Mouse (Mus musculus) gastrocnemius, adult 2 months (tissue): ENCODE measurements around the gene Reg4. TPM values are rescaled to one million over a fixed set of nuclear protein-coding genes. Genes with fewer than 3 reads are reported as not detected.

Experiments used
- DNase-seq: peaks from one replicate; pipeline ENCODE4 v3.0.0; 2022
- H3K27ac ChIP-seq: fragments of 200-600 bp; 2 replicates; pipeline ENCODE4 v1.8.1; 2022; ENCODE audit warnings: mild to moderate bottlenecking
- H3K4me3 ChIP-seq: fragments of 200-600 bp; 2 replicates; pipeline ENCODE4 v1.8.1; 2022; ENCODE audit warnings: mild to moderate bottlenecking, moderate library complexity
- CTCF ChIP-seq: fragments of 200-600 bp; IDR thresholded peaks from 2 replicates; pipeline ENCODE4 v1.8.1; 2022; ENCODE audit warnings: antibody characterized with exemption, mild to moderate bottlenecking, moderate library complexity
- intact Hi-C: fragments of 180-260 bp; cut with DNase I; formaldehyde crosslinking; loops from one replicate; pipeline ENCODE4 v1.15.1; 2025
- long read RNA-seq, 2 experiments: library from polyadenylated mRNA; stranded (forward); transcript quantifications; one replicate each; pipeline ENCODE4 v2.0.0; 2021
- total RNA-seq, 2 experiments: library from RNA; stranded (reverse); gene quantifications; 2 replicates each; pipeline ENCODE4 v1.2.3; 2021

Reg4 gene
- total RNA-seq = not detected
- long read RNA-seq, experiment 1 = 0 reads
- long read RNA-seq, experiment 2 = 0 reads

GRCm38 (mm10) chr3:98221856-98222255, at the start of gene Reg4:
TSS of gene Reg4 (plus strand) at chr3:98222156.
- Histone ChIP-seq H3K27ac (no peak within 1 kb of the TSS), H3K4me3 (no peak within 1 kb of the TSS)
- no peak for TF ChIP-seq CTCF
- DNase-seq = no peak
- intact Hi-C loops = no loop called here

- DNase-seq = peak; percentile 18
- Histone ChIP-seq H3K4me3 (no peak overlapping the region), H3K27ac (no peak overlapping the region)
- TF ChIP-seq CTCF = no peak
- intact Hi-C loops = no loop called here
Observed at GRCm38 (mm10) chr3:98178340-98178739, 43.6 kb upstream of the Reg4 start.

GRCm38 (mm10) chr3:98180805-98181204, 41.2 kb upstream of the Reg4 start:
- TF ChIP-seq CTCF = peak; percentile 39; the same call in 1 of the 2 replicates
- H3K27ac ChIP-seq = no peak overlapping the region
- no peak for DNase-seq
- H3K4me3 ChIP-seq = no peak overlapping the region
- intact Hi-C loops = no loop called here

- no peak for DNase-seq
- no peak for TF ChIP-seq CTCF
- intact Hi-C loops = no loop called here
- no peak overlapping the region for H3K4me3 ChIP-seq
- no peak overlapping the region for H3K27ac ChIP-seq
Observed at GRCm38 (mm10) chr3:98185163-98185714, 36.7 kb upstream of the Reg4 start.

GRCm38 (mm10) chr3:98187777-98188176, 34.2 kb upstream of the Reg4 start:
- Histone ChIP-seq H3K27ac (no peak overlapping the region), H3K4me3 (no peak overlapping the region)
- intact Hi-C loops = no loop called here
- TF ChIP-seq CTCF = no peak
- no peak for DNase-seq

GRCm38 (mm10) chr3:98197711-98198532, 24.0 kb upstream of the Reg4 start:
- Histone ChIP-seq H3K27ac (no peak overlapping the region), H3K4me3 (no peak overlapping the region)
- DNase-seq = no peak
- no peak for TF ChIP-seq CTCF
- intact Hi-C loops = no loop called here

GRCm38 (mm10) chr3:98199747-98200146, 22.2 kb upstream of the Reg4 start:
- no peak for TF ChIP-seq CTCF
- H3K4me3 ChIP-seq = no peak overlapping the region
- peak; percentile 18 for DNase-seq
- intact Hi-C loops = no loop called here
- H3K27ac ChIP-seq = no peak overlapping the region

GRCm38 (mm10) chr3:98203282-98203681, 18.7 kb upstream of the Reg4 start:
- no peak for DNase-seq
- Histone ChIP-seq H3K4me3 (no peak overlapping the region), H3K27ac (no peak overlapping the region)
- intact Hi-C loops = no loop called here
- TF ChIP-seq CTCF = no peak

- Histone ChIP-seq H3K4me3 (no peak overlapping the region), H3K27ac (no peak overlapping the region)
- DNase-seq = no peak
- TF ChIP-seq CTCF = no peak
- intact Hi-C loops = no loop called here
Observed at GRCm38 (mm10) chr3:98206977-98207376, 15.0 kb upstream of the Reg4 start.

GRCm38 (mm10) chr3:98209161-98209560, 12.8 kb upstream of the Reg4 start:
- DNase-seq = no peak
- Histone ChIP-seq H3K27ac (no peak overlapping the region), H3K4me3 (no peak overlapping the region)
- no peak for TF ChIP-seq CTCF
- intact Hi-C loops = no loop called here

- no peak for DNase-seq
- Histone ChIP-seq H3K27ac (no peak overlapping the region), H3K4me3 (no peak overlapping the region)
- intact Hi-C loops = no loop called here
- no peak for TF ChIP-seq CTCF
Observed at GRCm38 (mm10) chr3:98210860-98211259, 11.1 kb upstream of the Reg4 start.

- Histone ChIP-seq H3K4me3 (no peak overlapping the region), H3K27ac (no peak overlapping the region)
- no peak for DNase-seq
- no peak for TF ChIP-seq CTCF
- intact Hi-C loops = no loop called here
Observed at GRCm38 (mm10) chr3:98211301-98212081, 10.5 kb upstream of the Reg4 start.

- TF ChIP-seq CTCF = no peak
- Histone ChIP-seq H3K4me3 (no peak overlapping the region), H3K27ac (no peak overlapping the region)
- DNase-seq = no peak
- intact Hi-C loops = no loop called here
Observed at GRCm38 (mm10) chr3:98216296-98216695, 5.7 kb upstream of the Reg4 start.
